Mouse (Mus musculus): ENCODE data around the gene Cep131.

Gene Cep131

DNA sequence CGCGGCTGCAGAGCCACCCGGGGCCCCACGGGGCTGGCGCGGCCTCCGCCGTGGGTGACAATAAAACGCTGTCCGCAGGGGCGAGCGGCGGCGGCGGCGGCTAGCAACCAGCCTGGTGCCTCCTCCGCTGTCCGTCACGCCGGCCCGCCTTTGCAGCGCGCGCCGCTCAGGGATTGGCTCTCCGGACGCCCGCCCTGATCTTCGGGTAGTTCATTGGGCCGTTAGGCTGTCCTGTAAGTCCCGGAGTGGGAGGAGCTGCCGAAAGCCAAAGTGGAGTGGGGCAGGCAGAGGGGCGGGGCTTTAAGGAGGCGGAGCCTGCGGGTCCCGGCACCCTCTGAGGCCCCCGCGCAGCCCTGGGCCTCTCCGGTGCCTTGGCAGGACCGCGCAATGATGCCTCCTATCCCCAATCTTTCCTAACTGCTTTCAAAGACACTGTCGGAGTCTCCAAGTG is at the start of gene Cep131:
Cep131 (minus strand) TSS at position 126 of the 451 bp plus-strand sequence.
- peak; percentile 98 to 99 for DNase-seq

DNA sequence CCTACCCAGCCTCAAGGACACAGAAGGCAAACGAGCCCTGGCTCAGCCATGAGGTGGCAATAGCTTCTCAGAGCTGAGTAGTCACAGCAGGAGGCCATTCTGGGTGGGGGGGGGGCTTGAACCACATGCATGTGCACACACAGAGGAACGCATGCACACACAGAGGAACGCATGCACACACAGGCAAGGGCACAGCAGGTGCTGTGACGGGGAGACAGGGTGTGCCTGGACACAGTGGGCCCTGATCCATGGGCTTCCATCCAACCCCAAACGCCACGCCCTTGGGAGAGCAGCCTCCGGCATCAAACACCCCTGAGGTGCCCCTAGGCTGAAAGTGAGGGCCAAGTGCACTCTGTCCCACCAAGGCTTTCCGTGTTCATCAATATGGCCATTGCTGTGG is 49.6 kb upstream of the Cep131 start:
- peak in 1 of 2 experiments; percentile 24 for DNase-seq

DNA sequence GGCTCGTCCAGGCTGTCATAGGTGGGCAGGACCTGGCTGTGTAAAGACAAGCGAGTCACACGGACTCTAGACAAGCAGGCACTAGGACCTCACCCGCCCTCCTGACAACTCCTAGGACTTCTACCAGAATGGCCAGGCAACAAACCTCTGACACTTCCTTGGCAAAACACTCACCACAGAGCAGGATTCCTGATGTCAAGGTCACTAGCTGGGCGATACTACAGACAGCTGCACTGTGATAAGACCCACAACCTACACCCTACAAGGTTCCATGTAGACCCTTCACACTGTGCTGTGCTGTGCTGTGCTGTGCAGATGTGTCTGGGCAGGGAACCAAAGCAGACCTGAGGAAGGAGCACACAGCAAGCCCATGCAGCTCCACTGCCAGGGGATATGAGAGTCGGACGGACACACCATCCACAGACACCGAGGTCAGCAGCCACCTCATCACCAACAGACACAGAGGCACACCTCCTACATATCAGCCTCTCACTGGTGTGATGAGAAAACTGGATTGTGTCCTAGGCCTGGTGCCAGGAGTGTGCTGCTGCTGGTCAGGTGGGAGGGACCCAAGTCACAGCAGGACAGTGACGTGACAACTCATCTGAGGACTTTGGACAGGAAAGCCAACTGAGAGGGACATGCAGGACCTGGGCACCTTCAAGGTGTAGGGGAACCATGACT is 48.4 kb upstream of the Cep131 start:
- peak in 1 of 2 experiments; percentile 28 for DNase-seq

DNA sequence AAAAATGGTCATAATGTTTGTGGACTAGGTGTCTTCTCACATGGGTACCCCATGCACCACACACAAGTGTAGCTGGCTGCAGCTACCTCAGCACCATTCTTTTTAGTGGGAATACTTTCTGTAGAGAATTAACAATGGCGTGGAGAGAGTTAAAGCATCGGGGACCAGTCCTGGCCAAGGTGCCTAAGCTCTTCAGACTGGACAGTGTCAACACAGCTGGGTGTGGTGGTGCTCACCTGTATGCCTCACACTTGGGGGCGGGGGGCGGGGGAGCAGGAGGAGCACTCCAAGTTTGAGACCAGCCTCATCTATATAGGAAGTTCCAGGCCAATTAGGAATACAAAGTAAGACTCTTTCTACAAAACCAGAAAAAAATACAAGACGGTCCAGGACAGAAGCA is 47.5 kb upstream of the Cep131 start:
- DNase-seq = no peak

DNA sequence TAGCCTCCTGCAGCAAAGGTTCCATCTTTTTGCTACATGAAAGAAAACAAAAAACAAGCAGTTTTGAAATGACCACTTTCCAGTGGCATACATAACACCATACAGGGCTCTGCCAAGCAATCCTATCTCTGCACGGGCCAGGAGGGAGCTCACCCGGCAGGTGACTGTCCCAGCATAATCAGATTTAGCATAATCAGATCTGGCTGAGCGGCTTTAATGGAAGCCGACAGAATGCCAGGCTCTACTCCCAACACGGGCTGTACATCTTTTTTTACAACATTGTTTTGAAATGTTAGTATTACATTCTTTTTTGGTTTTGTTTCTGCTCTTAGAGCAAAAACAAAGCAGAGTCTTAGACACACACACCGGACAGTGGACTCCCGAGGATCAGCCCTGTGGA is 42.7 kb upstream of the Cep131 start:
- no peak for DNase-seq

DNA sequence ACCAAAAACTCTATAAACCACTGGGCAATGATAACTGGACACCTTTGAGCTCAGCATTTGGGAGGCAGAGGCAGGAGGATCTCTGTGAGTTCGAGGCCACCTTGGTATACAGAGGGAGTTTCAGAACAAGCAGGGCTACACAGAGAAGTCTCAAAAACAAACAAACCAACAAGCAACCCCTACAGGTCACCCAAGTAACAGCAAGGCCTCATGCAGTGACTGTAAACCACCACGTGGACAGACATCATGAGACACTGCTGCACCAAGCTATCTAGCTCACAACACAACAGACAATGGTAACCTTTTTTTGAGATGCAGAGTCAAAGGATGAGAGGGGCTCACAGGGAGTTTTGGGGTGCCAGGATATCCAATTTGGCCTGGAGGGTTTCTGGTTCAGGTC is 40.2 kb upstream of the Cep131 start:
- no peak for DNase-seq

DNA sequence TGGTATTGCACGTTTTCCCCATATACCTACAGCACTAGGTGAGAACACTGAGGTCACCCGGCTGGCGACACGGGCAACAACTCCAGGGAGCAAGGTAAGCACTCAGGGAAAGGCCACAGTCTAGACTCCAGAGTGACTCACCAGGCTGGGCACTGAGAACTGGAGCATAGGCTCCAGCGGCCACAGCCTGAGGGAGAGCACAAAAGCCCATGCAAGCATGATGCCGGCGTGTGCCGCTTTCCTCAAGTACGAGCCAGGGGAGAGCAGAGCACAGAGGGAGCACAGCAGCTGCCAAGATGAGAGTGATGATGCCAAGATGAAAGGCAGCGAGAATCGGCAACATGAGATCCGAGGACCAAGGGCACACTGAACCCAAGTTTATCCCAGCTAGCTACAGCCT is 35.5 kb upstream of the Cep131 start:
- DNase-seq = no peak

DNA sequence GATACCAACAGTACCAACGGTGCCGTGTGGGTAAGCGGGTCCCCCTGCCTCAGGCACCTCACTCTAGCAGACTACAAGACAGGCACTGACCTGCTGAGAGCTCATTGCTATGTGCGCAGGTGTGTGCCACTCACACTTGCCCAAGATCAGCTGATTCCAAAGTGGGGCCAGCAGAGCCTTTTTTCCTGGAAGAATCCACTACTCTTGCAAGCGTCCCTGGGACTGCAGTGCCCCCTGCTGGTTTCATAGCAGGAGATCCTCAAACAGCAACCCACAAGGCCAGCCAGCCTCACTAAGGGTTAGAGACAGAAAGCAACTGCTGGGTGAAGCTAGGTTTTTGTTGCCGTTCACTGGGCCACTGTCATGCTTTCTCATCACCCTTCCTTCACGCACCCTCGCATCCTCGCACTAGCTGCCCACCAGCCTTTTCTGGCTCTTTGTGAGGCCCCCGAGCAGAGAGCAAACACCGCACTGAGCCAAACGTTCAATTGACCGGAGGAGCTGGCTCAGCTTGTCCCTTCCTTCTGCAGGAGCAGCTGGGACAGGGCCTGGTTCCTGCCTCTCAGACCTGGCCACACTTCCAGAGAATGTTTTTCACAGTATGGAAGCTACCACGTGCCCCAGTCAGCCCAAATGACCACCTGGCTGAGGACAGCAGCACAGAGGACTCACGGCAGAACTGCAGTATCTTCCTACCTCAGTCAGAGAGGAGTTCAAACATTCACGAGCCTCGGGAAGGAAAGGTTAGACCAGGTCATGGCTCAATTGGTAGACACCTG is 34.2 kb upstream of the Cep131 start:
- peak; percentile 66 to 80 for DNase-seq

DNA sequence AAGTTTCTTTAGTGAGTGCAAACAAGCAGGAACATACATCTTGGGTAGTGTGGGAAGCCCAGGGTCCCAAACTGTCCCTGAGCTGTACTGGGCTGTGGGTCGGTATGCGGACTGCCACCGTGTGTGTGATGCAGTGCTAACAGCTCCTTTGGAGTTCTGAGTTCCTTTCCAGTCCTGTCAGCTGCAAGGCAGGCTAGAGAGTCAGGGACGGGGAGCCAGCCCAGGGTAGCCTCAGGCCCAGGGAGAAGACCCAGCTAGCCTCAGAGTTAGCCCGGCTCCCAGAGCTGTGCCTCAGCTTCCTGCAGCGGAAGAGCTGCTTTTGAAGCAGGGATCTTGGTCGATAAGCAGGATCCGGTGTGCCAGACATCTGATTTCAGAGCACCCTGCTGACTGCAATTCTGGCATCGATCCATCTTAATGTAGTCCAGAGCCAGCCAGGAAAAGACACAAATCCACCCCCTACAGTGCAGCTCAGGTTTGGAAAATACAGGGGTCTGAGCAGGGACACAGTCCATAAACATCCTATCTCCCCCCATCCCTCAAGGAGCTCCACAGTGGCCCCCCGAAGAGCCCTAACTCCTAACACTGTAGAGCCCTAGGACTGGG is 33.4 kb upstream of the Cep131 start:
- DNase-seq = no peak

DNA sequence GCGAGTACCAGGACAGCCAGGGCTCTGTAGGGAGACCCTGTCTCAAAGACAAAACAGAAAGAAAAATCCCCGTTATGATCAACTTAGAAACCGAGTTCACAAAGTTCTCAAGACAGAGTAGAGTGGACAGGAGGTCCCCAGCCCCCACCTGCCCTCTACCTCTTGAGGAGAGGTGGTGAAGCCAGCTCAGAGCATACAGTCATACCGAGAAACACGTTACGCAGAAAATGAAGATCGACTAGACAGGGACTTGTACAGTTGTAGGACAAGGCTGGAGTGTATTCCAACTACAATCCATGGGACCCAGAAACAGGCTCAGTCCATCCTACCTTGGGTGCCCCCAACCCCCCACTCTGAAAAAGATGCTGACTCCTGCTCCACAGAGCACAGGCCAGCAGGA is 32.5 kb upstream of the Cep131 start:
- no peak for DNase-seq

DNA sequence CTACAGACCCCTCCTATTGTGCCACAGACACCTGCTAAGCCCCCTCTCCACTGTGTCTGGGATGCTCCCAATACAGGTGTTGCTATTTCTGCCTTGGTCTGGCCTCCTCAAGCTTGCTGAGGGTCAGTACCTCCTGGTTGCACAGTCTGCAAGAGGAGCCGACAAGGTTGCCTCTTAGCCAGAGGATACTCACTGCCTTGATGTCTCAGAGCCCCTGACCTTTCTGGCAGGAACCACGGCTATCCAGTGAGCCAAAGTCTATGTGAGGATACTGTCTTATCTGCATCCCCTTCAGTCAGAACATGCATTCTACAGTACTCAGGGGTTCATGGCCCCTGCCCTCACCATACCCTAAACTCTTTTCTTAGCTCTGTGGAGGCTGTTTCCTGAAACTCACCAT is 31.0 kb upstream of the Cep131 start:
- DNase-seq = no peak

DNA sequence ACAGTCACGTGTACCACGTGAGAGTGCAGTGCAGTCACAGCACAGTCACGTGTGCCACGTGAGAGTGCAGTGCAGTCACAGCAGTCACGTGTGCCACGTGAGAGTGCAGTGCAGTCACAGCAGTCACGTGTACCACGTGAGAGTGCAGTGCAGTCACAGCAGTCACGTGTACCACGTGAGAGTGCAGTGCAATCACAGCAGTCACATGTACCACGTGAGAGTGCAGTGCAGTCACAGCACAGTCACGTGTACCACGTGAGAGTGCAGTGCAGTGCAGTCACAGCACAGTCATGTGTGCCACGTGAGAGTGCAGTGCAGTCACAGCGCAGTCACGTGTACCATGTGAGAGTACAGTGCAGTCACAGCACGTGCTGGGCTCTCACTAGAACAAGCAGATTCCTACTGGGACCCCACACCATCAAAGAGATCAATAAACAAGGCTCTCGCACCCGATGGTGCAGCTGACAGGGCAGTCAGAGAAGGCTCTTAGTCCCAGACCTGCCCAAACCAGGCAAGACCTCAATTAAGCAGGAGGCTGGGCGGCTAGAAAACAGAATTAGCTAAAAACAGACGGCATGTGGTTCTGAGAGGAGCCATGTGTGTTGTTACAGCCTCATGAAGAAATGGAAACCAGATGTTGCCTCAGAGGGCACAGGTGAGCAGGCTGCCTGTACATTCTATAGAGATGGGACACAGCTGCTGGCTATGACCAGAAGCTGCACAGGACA is 28.0 kb upstream of the Cep131 start:
- DNase-seq = no peak

DNA sequence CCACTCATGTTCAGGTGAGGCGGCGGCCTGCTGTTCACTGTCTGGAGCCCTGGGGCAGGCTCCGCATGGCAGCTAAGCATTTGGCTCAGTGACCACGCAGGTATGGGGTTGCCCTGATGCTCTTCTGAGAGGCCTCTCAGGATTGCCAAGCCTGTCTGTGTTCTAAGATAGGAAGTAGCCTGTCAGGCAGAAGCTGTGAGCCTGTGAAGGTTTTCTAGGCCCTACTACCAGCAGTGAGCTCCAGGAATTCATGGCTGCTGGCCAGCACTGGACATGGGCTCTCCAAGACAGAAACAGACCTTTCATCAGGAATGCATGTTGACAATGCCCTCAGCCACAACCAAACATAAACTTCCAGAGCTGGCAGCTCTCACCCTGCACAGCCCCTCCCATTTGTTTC is 25.5 kb upstream of the Cep131 start:
- DNase-seq = peak; percentile 71 to 84

DNA sequence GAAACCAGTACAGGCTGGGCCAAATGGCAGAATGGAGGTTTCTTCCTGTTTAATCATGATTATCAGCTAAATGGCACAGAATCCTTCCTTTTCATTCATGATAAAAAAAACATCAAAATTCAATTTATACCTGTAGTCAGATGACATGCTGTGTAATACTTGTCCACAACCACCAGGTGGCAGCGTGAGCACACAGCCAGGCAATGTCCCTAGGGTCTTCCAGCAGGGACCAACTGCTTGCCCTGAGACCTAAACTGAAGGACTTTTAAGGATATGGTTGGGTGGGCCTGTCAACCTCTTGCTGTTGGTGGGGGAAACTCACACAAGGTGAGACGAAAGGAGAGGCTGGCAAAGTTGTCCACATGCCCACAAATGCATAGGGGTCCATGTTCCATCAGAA is 24.4 kb upstream of the Cep131 start:
- peak; percentile 26 to 45 for DNase-seq

DNA sequence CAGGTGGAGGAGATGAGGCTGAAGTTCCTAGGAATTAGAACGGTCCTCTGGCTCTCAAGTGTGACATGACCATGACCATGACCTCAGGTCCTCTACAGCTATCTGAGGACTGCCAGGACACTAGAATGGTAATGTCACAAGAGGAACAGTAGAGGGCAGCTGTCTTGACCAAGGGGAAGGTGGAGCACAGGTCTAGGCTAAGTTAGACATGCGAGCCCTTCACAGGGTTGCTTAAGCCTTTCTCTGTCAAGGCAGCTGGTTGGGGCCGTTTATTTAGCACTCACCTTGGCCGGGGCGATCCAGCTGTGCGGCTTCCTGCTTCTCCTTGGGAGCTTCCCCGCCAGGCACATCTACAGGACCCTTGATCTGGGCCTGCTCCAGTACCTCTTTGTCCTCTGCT is 23.9 kb upstream of the Cep131 start:
- DNase-seq = no peak

DNA sequence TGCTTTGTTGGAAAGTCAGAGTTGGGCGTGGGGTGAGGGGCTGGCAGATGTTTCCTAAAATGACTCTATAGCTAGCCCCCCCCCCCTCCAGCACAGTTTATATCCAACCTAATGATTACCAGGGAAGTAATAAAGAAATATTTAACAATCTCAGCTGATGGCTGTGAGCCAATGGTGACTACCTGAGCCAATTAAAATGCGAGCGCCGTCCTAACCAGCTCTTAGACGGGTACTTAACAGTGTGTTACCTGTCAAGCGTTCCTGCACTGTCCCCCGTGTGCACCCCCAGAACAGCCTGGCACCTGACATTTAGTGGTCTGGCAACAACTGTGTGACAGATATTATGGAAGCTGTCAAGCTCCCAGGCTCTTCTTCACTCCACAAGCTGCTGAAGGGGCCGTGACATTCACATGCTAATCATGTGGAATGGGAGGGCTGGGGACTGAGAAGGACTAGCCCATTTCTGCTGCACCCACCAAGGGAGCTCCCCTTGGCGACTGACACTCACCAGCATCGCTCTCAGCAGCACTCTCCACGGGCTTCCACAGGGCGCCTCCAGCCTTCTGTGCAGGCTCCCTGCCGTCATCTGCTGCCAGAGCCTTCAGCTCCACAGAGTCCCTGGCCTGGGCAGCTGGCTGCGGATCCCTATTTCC is 23.1 kb upstream of the Cep131 start:
- no peak for DNase-seq

DNA sequence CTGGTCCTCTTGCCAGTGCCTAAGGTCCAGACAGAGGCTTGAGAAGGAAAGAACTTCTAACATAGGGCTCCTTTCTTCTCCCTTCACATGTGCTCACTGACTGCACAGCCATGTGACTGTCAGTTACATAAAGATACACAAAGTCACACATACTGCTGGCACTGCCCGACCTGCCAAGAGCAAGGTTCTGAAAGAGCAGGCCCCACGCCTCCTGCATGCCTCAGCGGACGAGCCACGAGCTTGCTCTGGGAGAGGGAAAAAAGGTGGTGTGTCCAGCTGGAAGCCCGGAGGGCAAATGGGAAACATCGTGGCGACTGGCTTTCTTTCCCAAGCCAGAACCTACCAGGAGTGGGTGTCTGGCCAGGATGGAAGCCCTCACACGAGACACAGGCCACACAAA is 21.2 kb upstream of the Cep131 start:
- no peak for DNase-seq

DNA sequence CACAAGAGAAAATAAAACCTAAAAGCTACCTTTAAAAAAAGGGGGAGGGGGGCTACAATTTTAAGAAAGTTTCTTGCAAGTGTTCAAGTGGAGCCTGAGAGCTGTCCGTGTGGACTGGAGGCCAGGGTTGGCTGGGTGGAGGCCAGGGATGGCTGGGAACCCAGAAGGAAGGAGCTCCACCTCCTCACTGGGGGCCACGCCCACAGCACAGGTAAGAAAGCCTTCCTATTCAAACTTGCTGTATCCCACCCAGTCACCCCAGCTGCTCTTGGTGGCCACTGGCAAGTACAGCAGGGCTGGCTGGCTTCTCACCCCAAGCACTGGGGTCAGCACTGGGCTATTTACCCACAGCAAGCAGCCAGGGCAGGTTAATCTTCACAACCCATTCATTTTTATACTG is 20.4 kb upstream of the Cep131 start:
- DNase-seq = no peak

DNA sequence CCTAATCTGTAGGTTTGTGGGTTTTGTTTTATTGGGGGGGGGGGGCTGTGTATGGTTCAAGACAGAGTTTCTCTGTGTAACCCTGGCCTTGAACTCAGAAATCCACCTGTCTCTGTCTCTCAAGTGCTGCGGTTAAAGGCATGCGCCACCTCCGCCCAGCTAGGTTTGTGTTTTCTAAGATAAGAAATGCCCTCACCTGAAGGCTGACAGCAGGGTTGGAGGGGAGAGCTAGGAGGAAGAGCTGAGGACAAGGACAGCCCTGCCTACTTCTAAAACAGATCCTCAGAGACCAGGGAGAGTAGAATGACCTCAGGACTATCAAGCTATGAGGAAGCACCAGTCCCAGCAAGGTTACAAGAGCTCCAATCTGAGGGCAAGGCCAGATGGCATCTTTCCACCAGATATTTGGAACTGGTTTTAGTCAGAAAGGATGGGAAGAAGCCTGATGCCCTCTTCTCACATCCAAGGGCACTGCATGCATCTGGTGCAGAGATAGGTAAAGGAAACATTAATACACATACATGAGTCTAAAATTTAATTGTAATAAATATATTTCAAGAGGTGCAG is 16.9 kb upstream of the Cep131 start:
- DNase-seq = no peak

DNA sequence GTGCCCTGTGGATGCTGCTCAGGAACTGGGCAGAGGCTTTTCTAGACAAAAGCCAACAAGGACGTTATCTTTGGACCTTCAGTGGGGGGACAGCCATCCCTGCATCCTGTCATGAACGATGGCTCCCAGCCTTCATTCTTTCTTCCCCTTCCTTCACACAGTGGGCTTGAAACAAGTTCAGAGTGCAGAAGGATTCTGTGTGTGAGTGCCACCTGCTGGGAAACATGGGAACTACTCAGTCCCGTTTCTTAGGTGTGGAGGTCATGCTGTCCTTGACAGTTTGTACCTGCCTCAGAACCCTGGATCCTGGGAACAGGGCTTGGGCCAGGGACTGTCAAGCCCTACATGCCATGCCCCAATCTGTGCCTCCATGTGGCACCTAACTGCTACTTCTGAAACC is 14.4 kb upstream of the Cep131 start:
- peak; percentile 55 to 61 for DNase-seq

DNA sequence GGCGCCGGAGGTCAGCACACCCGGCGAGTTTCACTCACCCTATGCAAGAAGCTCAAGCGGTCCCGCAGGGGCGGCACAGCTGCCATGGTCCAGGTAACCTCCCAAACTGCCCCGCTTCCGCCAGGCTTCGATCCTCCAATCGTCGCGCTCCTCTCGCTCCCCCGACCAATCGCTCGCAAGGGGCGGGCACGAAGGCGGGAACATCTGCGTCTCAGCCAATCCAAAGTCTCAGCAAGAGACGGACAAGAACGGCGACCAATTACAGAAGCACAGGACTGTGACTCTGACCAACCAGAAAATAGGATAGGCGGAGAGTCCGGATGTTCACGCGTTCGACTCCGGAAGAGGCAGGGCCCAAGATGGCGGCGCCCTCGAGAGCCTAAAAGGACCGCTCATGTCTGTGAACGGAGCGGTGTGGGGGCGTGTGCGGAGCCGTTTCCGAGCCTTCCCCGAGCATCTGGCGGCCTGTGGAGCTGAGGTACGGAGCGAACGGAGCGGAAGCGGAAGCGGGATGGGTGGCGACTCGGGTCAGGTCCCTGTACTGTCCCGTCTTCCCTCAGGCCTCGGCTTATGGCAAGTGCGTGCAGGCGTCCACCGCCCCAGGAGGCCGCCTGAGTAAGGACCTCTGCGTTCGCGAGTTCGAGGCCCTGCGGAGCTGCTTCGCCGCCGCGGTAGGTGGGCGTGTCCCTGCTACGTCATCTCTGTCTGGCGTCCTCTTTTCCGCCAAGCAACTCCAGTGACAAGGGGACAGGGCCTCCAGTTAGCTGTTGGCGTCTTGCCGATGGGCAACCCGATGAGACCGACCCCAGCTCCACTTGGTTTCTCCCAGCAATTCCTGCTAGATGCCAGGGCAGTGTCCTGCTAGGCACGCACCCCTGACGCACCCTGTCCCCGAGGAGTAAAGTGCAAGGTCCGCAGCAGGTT is 12.2 kb upstream of the Cep131 start, which contains the start of the genes Tepsin and Ndufaf8:
Tepsin (minus strand) TSS at position 144 of the 924 bp plus-strand sequence.
Ndufaf8 (plus strand) TSS at position 341 of the 924 bp plus-strand sequence.
- DNase-seq = peak; percentile 98 to 99

Measured in lung, adult 18-20 months (tissue).